Mouse (Mus musculus) heart, embryonic 14.5 days (tissue): Measurements from ENCODE around the gene Spock2. TPM values are rescaled to one million over a fixed set of nuclear protein-coding genes. Genes with fewer than 3 reads are reported as not detected.
A peak's percentile ranks its signal among the peaks of the same experiment; 100 is the strongest.

Source experiments
- ATAC-seq: fragments of 200-750 bp; cut with Nextera tagmentation; 2 replicates; pipeline ENCODE4 v1.8.0; 2017; ENCODE audit warnings: low read depth, moderate TSS enrichment; ENCODE audit not compliant: insufficient number of reproducible peaks, insufficient read depth, low FRiP score
- H3K27ac ChIP-seq, 2 experiments: fragments of 200-500 bp in 1 of 2; fragments of 300-500 bp in 1 of 2; sonication (generic) in 1 of 2; replicated peaks in 1 of 2; 2 replicates each; pipeline ENCODE4 v1.5.1; 2012 to 2014; ENCODE audit warnings: low read depth in 2 of 2, low read length in 2 of 2, control low read depth in 1 of 2, mild to moderate bottlenecking in 1 of 2, mixed read lengths in 1 of 2; ENCODE audit not compliant: control insufficient read depth in 1 of 2, insufficient read depth in 1 of 2
- H3K27me3 ChIP-seq: fragments of 300-500 bp; sonication (generic); 2 replicates; pipeline ENCODE4 v1.6.1; 2014; ENCODE audit warnings: mild to moderate bottlenecking, low read length, control low read depth; ENCODE audit not compliant: control insufficient read depth, insufficient read depth
- H3K36me3 ChIP-seq: fragments of 300-500 bp; sonication (generic); 2 replicates; pipeline ENCODE4 v1.6.1; 2014; ENCODE audit warnings: mild to moderate bottlenecking, control low read depth, low read length, mixed read lengths; ENCODE audit not compliant: control insufficient read depth, insufficient read depth
- H3K4me1 ChIP-seq, 2 experiments: fragments of 200-500 bp in 1 of 2; fragments of 300-500 bp in 1 of 2; sonication (generic) in 1 of 2; 2 replicates each; pipeline ENCODE4 v1.6.1; 2012 to 2014; ENCODE audit warnings: low read length in 2 of 2, control low read depth in 1 of 2, mixed read lengths in 1 of 2; ENCODE audit not compliant: control insufficient read depth in 2 of 2, insufficient read depth in 2 of 2
- H3K4me2 ChIP-seq: fragments of 300-500 bp; sonication (generic); 2 replicates; pipeline ENCODE4 v1.6.1; 2014; ENCODE audit warnings: mild to moderate bottlenecking, low read length
- H3K4me3 ChIP-seq, 2 experiments: fragments of 200-500 bp in 1 of 2; fragments of 300-500 bp in 1 of 2; sonication (generic) in 1 of 2; 2 replicates each; pipeline ENCODE4 v1.5.1; 2012 to 2014; ENCODE audit warnings: low read length in 2 of 2, mild to moderate bottlenecking in 2 of 2, control low read depth in 1 of 2, low read depth in 1 of 2, moderate library complexity in 1 of 2; ENCODE audit not compliant: control insufficient read depth in 1 of 2, insufficient read depth in 1 of 2
- H3K9ac ChIP-seq: fragments of 300-500 bp; sonication (generic); 2 replicates; pipeline ENCODE4 v1.6.1; 2014; ENCODE audit warnings: mild to moderate bottlenecking, low read length
- H3K9me3 ChIP-seq: fragments of 300-500 bp; sonication (generic); 2 replicates; pipeline ENCODE4 v1.6.1; 2016; ENCODE audit warnings: low read length, control low read depth; ENCODE audit not compliant: control insufficient read depth
- WGBS: fragments of 180-500 bp; shearing (Covaris S2); extraction: QIAGEN DNeasy Blood & Tissue Kit; methylation state at CpG from one replicate; pipeline ENCODE4 v1.1.7; 2014; 5-methylcytosine and 5-hydroxymethylcytosine counted together
- polyA plus RNA-seq: library from polyadenylated mRNA; unstranded; fragments of >200 nt; fragmentation: Nextera tagmentation; extraction: Ambion mirVana; gene quantifications from 2 replicates; pipeline ENCODE4 v1.2.1, GENCODE M21; 2014

The Spock2 gene
- polyA plus RNA-seq, 1 experiment from 2014 or later = 3.7 TPM

DNA sequence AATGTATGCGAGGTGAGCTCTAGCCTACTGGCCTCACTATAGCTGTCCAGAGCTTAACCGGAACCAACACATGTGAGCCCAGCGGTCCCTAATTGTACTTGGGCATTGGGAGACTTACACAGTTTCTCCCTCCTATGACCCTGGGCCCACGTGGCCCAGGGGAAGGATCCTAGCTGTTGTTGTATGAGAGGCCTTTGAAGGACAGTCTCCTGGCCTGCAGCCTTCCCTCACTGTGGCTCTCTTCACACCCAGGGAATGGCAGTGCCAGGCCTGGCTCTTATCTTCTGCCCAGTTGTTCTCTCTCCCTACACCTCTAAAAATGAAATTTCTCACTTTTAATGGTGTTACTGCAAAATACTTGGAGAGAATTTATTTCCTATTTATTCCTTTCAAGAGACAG lies 11.0 kb downstream of the Spock2 start:
- peaks cover 44% of the 10 kb centered on the region for H3K27me3 ChIP-seq
- no peak overlapping the region for H3K9ac ChIP-seq
- no peak overlapping the region for H3K27ac ChIP-seq
- no peak for ATAC-seq
- no peak overlapping the region for H3K4me2 ChIP-seq
- no peaks in the 10 kb centered on the region for H3K9me3 ChIP-seq
- peaks cover 12% of the 10 kb centered on the region in 2 experiments for H3K4me1 ChIP-seq
- 51% methylated on average over 4 of the region's 4 CpGs for WGBS
- no peak overlapping the region for H3K4me3 ChIP-seq
- no peaks in the 10 kb centered on the region for H3K36me3 ChIP-seq

GRCm38 (mm10) chr10:60118464-60118863 lies 12.4 kb downstream of the Spock2 start:
- H3K4me2 ChIP-seq = no peak overlapping the region
- H3K27ac ChIP-seq = no peak overlapping the region
- peaks cover 37% of the 10 kb centered on the region for H3K27me3 ChIP-seq
- no peaks in the 10 kb centered on the region for H3K36me3 ChIP-seq
- H3K9ac ChIP-seq = no peak overlapping the region
- H3K9me3 ChIP-seq = no peaks in the 10 kb centered on the region
- H3K4me1 ChIP-seq = peaks cover 12% of the 10 kb centered on the region in 2 experiments
- H3K4me3 ChIP-seq = no peak overlapping the region
- 41% methylated on average over 7 of the region's 7 CpGs for WGBS
- ATAC-seq = no peak

GRCm38 (mm10) chr10:60120630-60121029 lies 14.6 kb downstream of the Spock2 start:
- Histone ChIP-seq H3K9me3 (no peaks in the 10 kb centered on the region), H3K4me2 (no peak overlapping the region), H3K27ac (no peak overlapping the region), H3K4me3 (no peak overlapping the region), H3K4me1 (peaks cover 12% of the 10 kb centered on the region in 2 experiments), H3K27me3 (peaks cover 29% of the 10 kb centered on the region), H3K9ac (no peak overlapping the region), H3K36me3 (no peaks in the 10 kb centered on the region)
- no peak for ATAC-seq
- WGBS = 85% methylated on average over 4 of the region's 4 CpGs

DNA sequence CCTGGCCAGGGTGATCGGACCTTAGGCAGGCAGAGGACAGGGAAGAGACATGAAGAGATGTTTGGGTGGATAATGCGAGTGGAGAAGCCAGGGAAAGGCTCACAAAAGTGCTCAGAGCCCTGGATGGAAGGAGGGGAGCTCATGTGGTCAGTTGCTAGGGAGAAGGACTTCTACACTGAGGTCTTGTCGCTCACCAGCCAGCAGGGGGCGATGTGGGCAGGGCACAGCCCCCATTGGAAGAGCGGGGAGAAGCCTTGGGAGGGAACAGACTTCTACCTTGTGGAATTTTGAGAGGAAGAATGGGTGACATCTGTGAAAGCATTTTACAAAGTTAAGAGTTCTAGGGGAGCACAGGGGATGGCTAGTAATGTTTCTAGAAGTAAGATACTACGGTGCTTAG lies 18.1 kb downstream of the Spock2 start:
- Histone ChIP-seq H3K27me3 (peaks cover 26% of the 10 kb centered on the region), H3K4me1 (no peaks in the 10 kb centered on the region), H3K36me3 (no peaks in the 10 kb centered on the region), H3K9me3 (no peaks in the 10 kb centered on the region), H3K9ac (no peak overlapping the region), H3K27ac (no peak overlapping the region), H3K4me3 (no peak overlapping the region), H3K4me2 (no peak overlapping the region)
- 55% methylated on average over 6 of the region's 6 CpGs for WGBS
- no peak for ATAC-seq

DNA sequence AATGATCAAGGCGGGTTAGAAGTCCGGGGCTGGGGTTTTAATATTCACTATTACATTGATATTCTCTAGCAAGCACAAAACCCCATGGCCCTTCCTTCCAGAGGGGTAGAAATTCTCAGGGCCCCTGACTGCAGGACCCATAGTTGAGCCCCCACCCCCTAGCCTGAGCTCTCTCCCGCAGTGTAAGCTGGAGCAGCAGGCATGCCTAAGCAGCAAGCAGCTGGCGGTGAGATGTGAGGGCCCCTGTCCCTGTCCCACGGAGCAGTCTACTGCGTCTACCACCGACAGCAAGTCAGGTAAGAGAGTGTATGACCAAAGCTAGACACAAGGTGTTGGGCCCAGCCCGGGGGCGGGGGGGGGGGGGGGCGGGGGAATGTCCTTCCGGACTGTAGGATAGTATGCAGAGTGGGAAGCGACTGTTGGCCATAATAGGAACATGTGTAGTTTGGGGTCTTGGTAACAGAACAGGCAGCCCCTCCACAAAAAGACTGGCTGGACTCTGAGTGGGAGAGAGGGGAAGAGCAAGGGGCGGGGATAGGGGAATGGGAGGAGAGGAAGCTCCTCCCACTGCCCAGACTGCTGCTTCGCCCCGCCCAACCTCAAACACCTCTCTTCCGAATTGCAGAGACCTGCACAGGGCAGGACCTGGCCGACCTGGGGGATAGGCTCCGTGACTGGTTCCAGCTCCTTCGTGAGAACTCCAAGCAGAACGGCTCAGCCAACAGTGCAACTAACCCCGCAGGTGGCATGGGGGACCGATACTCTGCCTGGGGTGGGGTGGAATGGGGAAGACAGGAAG lies 19.7 kb downstream of the Spock2 start:
- Histone ChIP-seq H3K4me3 (no peak overlapping the region), H3K9ac (no peak overlapping the region), H3K4me1 (no peaks in the 10 kb centered on the region), H3K36me3 (no peaks in the 10 kb centered on the region), H3K9me3 (no peaks in the 10 kb centered on the region), H3K27me3 (peaks cover 28% of the 10 kb centered on the region), H3K27ac (no peak overlapping the region), H3K4me2 (peak overlapping the region; percentile 39)
- ATAC-seq = no peak
- 17% methylated on average over 20 of the region's 22 CpGs for WGBS

DNA sequence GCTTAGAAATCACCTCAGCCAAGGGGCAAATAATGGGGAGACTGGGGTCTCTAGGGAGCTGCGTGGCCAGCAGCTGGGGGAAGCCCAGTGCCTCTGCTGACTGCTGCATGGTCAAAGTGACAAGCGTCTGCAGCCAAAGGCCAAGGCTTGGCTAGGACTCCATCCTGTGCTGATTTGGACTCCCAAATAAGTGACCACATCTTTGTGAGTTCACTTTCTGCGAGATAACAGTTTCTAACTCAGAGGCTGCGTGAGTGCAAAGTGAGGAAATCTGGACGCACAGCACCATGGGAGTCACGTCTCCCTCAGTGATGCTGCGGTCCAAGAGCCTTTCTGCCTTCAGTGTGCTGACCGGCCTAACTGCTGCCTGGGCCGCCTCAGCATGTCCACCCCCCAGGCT lies 22.3 kb downstream of the Spock2 start:
- no peaks in the 10 kb centered on the region for H3K9me3 ChIP-seq
- H3K27ac ChIP-seq = no peak overlapping the region
- 65% methylated on average over 9 of the region's 9 CpGs for WGBS
- no peak overlapping the region for H3K4me3 ChIP-seq
- H3K27me3 ChIP-seq = peaks cover 26% of the 10 kb centered on the region; the same call in 1 of the 2 replicates
- H3K36me3 ChIP-seq = no peaks in the 10 kb centered on the region
- no peak overlapping the region for H3K9ac ChIP-seq
- no peak for ATAC-seq
- no peak overlapping the region for H3K4me2 ChIP-seq
- no peaks in the 10 kb centered on the region for H3K4me1 ChIP-seq

GRCm38 (mm10) chr10:60130504-60130903 lies 24.5 kb downstream of the Spock2 start:
- H3K4me3 ChIP-seq = no peak overlapping the region
- 76% methylated on average over 4 of the region's 4 CpGs for WGBS
- no peak overlapping the region for H3K4me2 ChIP-seq
- no peak overlapping the region for H3K9ac ChIP-seq
- H3K9me3 ChIP-seq = no peaks in the 10 kb centered on the region
- ATAC-seq = no peak
- no peaks in the 10 kb centered on the region for H3K36me3 ChIP-seq
- peaks cover 0 to 6% of the 10 kb centered on the region in 2 experiments; a peak in 1 of 4 replicates for H3K4me1 ChIP-seq
- H3K27ac ChIP-seq = no peak overlapping the region
- peaks cover 24% of the 10 kb centered on the region; the same call in 1 of the 2 replicates for H3K27me3 ChIP-seq

GRCm38 (mm10) chr10:60133501-60133900 lies 27.5 kb downstream of the Spock2 start:
- ATAC-seq = no peak
- H3K36me3 ChIP-seq = no peaks in the 10 kb centered on the region
- 0 out of 2 replicates have a peak, but pooled peaks cover 13% of the 10 kb centered on the region for H3K27me3 ChIP-seq
- peaks cover 0 to 11% of the 10 kb centered on the region in 2 experiments; a peak in 1 of 4 replicates for H3K4me1 ChIP-seq
- H3K4me2 ChIP-seq = no peak overlapping the region
- H3K4me3 ChIP-seq = no peak overlapping the region
- no peaks in the 10 kb centered on the region for H3K9me3 ChIP-seq
- H3K9ac ChIP-seq = no peak overlapping the region
- WGBS = 30% methylated on average over 6 of the region's 6 CpGs
- no peak overlapping the region for H3K27ac ChIP-seq
